Mouse (Mus musculus): ENCODE results near the gene Magee2. TPM values are rescaled to one million over a fixed set of nuclear protein-coding genes. Genes with fewer than 3 reads are reported as not detected.
"Not testable (repeated sequence)": the region's sequence is repeated elsewhere in the genome, so short reads cannot be mapped to it uniquely, and the experiment has no call there.

The Magee2 gene
- 5.6 and 7.5 TPM in 2 replicates for polyA plus RNA-seq (2012; rRNA removed)

- DNase-seq (ENCODE audit: extremely low spot score in 1 of 2, low spot score in 1 of 2) = peak in 1 of 2 experiments; percentile 22
Observed at GRCm38 (mm10) chrX:104856751-104857341, at the start of gene Magee2. Gene Magee2 (minus strand): TSS chrX:104857267.

- peak in 1 of 2 experiments; percentile 6 for DNase-seq (ENCODE audit: extremely low spot score in 1 of 2, low spot score in 1 of 2)
Observed at GRCm38 (mm10) chrX:104853610-104854009, 3.5 kb downstream of the Magee2 start.

DNA sequence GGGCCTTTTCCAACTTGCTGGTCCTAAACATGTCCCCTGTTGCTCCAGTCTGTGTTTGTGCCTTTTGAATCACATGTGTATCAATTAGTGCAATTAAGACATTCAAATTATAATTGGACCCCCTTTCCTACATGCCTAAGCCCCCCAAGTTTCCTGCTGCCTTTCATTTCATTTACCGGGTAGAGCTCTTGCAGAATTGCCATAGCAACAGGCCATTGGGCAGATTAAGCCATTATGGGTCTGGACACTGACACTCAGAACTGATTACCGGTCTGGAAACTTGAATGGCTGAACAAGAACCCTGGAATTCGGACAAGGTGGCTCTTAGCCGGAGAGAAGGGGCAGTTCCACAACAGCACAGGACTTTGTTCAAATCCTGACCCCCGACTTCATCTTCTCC, 39.5 kb downstream of the Magee2 start:
- DNase-seq (ENCODE audit: extremely low spot score in 1 of 2, low spot score in 1 of 2) = not testable (repeated sequence)

- not testable (repeated sequence) for DNase-seq (ENCODE audit: extremely low spot score in 1 of 2, low spot score in 1 of 2)
Observed at GRCm38 (mm10) chrX:104816987-104817386, 40.1 kb downstream of the Magee2 start.

DNA sequence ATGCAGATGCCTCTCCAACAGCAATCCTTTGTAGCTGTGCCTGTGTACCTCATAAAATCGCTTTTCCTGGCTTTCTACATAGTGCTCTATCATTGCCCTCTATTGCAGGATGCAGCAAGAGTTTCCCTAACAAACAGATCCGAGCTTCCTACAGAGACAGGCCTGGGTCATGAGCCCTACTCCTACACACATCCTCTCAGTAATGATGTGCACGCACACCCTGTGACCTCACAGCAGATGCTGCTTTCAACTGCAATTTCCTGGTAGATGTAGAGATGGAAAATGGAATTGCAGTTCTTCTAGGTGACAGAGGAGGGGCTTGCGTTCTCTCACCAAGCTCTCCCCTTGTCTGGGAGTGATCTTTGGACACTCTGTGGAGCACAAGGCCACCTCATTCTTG, 43.4 kb downstream of the Magee2 start:
- DNase-seq (ENCODE audit: extremely low spot score in 1 of 2, low spot score in 1 of 2) = not testable (repeated sequence)

Other genes with a start within 250 kb of the Magee2 start
- gene Zdhhc15, start 186.2 kb downstream of the Magee2 start, polyA plus RNA-seq (2012; rRNA removed) = 3.5 and 3.8 TPM in 2 replicates
- 12.1 and 14.6 TPM in 2 replicates for gene Pbdc1, start 222.5 kb upstream of the Magee2 start, polyA plus RNA-seq (2012; rRNA removed)

All from frontal cortex, adult 2 months (tissue).